Mouse (Mus musculus) ovary, adult 18-20 months (tissue): ENCODE measurements around the gene Bcl6b.
A peak's percentile ranks its signal among the peaks of the same experiment; 100 is the strongest.

Source experiments
- DNase-seq: peaks from one replicate; pipeline ENCODE4 v3.0.0; 2022; ENCODE audit warnings: low spot score, mixed read lengths

Gene Bcl6b

DNA sequence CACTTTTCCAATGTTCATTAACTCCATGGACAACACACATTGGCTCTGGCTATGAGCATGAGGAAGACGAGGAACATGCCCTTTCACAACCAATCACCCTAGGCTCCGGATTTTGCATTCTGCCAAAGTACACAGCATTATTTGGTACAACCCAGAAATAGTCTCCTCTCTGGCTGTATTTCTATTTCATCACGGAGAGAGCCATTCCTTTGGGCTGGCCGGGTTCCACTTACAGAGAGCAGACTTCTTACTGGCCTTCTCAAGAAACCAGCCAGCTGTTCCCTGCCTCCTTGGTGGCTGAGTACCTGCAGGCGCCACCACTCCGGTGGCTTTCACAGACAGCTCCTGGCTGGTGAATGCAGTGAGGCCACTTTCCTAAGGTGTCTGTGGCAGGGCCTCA, 17.2 kb downstream of the Bcl6b start, which contains the start of gene Slc16a11:
Gene Slc16a11 (plus strand): TSS at position 330 of the 400 bp plus-strand sequence.
- DNase-seq: no peak

DNA sequence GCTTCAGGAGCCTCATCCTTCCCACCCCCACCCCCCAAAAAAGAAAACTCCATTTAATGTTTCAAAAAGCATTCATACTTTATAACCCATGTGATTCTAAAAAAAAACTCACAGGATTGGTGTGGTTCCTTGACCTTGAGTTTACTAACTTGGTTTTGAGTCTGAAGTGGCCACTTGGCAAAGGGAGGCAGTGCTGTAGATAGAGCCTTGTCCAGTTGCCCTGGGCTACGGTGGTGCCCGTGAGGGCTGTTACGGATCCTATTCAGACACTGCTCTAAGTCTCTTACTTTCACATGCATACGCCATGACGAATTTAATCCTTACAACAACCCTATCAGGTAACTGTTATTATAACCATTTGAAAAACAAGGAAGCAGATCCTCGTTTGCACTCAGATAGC, 17.6 kb downstream of the Bcl6b start:
- no peak for DNase-seq

DNA sequence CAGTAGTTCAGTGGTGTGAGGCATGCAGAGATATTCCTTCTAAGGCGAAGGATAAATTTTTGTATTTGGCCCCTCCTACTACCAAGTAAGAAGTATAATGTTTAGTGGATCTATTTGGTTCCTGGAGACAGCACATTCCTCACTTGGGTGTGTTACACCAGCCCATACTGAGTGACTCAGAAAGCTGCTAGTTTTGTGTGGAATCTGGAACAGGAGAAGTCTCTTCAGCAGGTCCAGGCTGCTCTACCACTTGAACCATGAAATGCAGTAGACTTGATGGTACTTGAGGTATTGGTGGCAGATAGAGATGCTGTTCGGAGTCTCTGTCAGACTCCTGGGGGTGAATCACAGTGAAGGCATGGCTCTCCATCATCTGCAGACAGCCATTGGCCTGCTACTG, 18.9 kb downstream of the Bcl6b start:
- no peak for DNase-seq

DNA sequence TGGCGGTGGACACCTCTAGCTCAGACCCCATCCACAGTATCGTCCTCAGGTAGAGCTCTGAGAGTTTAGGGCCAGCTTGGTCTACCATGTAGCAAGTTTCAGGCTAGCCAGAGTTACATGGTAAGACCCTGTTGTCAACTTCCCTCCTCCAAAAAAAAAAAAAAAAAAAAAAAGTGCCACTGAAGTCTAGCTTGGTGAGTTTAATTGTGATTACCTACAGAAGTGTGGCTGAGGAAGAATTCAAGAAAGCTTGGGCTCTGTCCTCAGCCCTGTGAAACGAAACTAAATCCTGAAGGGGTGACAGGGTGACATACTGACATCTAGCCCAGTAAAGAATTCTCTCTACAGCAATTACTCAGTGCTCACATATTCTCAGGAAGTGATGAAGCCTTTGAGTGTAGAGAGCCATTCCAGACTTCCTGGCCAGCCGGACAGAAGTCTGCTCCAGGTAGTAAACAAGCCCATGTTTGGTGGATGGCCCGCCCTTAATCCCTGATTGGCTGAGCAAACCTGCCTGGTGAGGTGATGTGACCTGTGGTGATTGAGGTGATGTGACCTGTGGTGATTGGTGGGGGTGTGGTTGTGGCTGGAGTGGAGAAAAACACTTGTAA, 20.7 kb downstream of the Bcl6b start:
- DNase-seq: no peak

DNA sequence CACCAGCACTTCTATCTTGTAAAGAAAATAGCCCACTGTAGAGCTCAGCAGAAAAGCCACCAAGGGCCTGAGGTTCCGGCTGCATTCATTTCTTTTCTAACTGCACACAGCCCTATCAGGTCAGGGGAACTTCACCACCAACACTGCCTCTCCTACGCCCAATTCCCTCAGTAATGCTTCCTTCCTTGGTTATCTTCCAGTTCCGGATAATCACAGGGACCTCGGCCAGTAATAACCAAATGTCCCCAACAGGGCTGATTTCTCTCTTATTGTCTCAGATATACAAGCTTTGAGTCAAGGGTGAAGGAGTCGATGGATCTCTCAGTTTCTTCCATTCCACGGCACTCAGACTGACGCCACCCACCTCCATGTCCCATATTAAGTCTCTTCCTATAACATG, 22.3 kb downstream of the Bcl6b start:
- no peak for DNase-seq

DNA sequence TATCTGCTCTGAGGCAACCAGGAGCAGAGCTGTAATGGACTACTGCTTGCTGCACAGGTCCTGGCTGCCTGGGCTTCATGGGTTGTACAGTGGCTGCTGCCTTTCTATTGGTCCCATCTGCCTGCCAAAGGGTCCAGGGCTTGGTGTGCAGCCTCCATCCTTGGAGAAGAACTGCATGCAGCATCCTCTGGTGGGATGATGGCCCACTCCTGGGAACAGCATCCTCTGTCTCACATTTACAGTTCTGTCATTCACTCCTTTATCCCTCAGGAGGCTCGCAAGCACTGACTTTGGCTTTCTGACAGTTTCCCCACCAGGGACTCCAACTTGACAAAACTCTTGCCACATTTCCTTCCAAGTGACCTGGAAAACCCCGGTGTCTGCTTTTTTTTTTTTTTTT, 22.8 kb downstream of the Bcl6b start:
- no peak for DNase-seq

DNA sequence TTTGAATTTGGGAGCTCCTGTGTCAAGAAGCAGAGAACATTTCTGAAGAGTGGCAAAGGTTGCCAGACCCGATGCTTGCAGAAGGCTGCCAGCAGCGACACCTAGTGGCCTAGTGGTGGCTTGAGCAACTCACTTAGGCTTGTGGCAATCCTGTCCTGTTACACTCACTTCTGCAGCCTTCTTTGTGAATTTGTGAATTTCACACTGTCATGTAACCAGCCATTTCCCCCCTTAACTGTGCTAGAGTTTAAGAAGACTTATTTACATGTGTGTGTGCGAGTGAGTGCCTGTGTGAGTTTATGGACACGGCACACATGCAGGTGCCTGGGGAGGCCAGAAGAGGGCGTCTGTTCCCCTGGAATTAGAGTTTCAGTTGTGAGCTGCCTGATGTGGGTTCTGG, 27.9 kb downstream of the Bcl6b start:
- peak; percentile 67 for DNase-seq

DNA sequence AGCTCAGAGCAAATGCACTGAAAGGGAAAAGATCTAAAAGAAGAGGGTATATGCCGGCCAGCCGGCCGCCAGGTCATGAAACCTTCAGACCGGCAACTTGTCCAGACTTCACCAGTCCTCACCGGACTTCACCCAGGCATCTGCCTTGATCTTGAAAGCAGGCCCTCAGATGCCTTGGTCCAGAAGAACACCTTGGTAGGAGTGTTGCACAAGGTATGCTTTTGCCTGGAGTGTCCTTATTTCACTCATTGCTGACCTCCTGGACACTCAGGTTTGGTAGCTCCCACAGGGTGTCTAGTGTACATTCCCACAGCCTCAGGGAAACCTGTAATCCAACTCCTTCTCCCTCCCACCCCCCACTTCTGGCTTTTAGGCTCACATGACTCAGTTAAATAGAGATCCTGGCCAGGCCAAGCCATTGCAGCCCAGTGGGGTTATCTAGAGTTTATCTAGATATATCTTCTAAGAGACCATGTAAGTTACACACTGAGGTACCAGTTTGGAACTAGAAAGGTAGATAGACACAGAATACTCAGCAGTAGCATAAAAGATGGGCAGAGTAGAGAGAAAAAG, 29.5 kb downstream of the Bcl6b start:
- DNase-seq: no peak

DNA sequence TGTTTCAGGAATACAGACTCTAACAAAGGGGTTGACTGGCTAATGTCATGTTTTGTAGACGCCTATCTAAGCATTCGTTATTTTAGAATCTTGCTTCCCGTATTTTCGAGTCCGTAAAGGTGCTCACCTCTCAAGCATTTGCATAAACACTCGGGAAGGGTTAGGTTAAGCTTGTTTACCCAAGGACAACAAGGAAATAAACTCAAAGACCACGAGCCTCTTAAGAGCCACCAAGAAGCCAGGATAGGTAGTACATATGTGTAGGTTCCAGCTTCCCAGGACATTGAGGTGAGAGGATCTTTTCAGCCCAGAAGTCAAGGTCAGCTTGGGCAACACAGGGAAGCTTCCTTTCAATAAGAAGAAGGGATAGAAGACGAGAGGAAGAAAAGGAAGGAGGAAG, 30.5 kb downstream of the Bcl6b start:
- no peak for DNase-seq

DNA sequence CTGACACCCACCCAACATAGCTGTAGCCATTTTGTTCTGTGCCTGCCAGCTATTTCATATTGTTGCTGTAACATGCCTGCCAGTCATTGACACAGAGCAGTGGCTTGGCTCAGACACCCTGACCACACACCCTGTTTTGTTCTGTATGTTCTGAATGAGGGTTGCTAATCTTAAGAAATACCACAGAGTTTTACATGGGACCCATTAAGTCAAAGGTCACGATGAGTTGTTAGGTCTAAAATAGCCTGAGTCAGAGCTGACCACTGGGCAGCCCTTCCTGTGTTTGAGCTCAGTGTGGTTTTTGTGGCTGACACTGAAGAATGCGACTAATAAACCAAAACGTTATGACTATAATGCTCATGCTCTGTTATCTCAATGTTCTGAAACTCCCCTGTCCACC, 31.3 kb downstream of the Bcl6b start:
- DNase-seq: no peak

DNA sequence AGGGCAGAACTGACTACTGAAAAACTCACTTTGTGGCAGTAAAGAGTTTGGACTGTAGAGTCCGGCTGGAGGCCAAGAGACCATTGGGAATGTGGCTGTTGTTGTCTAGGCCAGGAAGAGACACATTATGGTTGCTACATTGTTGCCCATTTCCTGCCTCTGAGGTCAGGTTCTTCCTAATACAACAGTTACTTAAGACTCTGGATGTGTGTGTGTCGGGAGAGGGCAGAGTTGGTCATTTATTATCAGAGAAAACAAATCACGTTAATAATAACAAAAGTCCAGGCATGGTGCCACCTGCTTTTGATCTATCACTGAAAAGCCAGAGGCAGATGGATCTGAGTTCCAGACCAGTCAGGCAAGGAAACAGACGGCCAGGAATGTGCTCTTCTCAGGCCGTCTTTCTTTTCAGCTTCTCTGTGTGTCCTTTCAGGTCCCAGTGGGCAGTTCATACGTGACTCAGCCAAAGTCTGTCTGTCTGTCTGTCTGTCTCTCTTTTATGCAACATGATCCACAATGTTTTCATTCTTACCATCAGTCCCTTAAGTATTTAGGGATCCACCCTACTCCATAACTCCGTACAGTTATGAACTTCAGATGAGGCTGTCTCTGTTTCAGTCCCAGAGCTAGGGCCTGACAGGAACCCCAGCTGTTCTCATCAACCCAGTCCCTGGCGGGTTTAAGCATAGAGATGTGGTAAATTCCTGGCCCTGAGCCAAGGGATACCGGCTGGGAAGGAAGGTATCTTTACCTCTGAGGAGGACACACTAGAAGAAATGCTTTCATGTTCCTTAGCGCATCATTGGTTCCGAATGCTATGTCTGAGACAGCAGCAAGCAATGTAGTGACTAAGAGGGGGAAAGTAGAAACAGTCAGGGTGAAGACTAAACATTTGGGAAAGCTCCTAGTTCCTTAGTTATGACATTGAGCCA, 36.0 kb downstream of the Bcl6b start:
- DNase-seq: no peak

DNA sequence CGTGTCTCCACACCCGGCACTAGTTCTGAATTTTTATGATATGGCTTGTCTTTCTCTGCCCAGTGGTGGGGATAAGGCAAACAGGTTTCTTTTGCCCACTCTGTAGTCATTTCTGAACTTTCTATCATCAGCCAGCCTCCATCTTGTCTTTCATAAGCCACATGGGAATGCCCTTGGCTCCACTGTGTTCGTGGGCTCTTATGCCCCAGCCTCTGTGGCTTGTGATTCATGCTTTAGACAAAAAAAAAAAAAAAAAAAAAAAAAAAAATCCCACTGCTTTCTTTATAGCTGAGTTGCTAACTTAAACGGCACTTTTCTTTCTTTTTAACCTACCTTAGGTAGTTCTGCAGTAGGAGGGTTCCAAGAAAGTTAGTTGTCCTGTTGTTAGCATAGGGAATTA, 37.4 kb downstream of the Bcl6b start:
- no peak for DNase-seq

DNA sequence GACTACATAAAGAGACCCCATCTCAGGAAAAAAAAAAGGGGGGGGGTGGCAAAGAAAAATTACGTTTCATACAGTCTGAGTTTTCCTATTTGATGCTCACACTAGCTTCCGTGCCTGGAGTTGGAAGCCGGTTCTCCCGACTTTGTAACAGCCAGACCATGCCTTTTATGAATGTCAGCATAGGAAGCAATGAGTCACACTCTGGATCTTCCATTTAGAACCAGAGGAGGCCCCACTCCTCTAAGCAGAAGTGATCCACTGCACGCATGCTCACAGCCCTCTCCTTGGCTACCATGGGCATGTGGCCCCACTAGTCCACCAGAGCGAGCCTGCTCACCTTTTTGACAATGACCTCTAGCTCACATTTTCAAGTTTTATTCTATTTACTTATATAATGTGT, 38.4 kb downstream of the Bcl6b start:
- no peak for DNase-seq

DNA sequence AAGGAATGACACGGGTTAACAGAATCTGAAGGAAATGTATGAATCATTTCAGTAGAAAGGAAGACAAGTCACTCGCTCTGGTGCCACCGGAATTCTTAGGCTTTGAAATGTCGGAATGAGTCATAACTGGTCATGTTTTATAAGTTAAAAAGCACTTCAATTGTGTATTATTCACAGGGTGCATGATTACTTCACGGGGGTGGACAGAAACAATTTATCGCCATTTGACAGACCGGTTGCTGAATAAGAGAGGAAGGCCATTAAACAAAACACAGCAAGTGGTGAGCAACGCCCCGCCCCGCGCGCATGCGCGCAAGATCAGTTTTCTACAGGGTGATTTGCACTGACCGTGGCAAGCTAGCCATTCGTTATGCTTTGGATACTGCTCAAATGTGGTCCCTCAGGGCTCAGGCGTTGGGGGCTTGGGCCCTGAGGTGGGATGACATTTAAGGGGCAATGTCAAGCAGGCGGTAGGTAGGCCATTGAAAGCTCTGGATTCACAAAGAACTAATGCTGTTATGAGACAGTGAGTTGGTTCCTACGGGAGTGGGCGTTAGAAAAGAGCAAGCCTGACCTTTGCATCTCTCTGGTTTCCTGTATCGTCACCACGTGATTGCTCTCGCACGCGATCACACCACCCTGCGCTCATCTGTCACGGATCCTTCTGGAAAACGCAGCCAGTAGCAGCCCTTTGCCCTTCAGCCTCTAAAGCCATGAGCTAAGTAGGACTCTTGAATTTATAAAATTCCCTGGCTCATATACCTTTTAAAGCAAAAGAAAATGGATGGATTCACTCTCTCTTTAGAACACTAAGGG, 40.1 kb downstream of the Bcl6b start:
- DNase-seq: no peak

DNA sequence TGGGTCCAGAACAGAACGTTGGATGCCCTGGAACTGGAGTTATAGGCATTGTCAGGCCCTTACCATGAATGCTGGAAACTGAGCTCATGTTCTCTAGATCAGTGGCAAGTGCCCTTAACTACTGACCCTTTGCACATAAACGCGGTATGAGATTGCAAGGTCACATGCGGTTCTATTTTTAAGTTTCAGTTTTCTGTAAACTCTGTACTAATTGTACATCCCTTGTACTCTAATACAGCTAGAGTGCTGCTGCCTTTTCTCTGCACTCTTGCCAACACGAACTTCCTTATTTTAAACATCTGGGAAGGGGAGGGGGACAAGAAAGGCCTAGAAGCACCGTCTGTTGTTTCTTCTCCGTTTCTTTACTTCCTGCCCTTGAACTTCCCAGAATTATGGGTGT, 44.5 kb downstream of the Bcl6b start:
- no peak for DNase-seq

DNA sequence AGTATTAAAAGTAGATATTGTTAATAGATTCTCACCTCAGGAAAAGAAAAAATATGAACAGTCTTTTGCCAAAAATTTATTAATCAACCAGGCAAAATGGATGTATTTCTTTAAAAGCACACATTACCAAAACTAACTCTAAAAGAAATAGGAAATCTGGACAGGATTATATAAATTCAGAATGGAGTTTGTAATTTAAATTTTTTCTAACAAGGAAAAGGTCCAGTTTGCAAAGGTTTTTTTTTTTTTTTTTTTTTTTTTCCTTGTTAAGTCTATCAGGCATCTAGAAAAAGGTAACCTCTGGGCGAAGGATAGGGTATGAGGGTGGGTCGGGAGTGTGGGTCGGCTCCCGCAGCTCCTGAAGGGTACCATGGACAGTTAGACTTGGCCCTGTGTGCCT, 49.1 kb downstream of the Bcl6b start:
- DNase-seq: no peak

DNA sequence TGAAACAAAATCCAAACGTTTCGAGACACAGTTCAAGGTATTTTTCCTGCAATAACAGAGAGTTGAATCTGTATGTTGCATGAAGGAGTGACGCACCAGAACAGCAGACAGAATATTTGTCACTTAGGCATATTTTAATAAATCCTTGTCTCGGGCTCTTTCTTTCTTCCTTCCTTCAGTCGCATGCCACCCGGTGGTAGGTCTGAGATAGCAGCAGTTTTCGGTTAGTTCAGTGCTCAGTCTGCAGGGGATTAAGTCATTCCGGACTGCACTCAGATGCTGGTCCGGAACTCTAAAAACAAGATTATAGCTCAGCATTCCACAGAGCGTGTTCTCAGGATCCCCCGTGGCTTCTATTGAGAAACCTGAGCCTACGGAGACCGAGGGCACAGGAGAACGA, 50.2 kb downstream of the Bcl6b start:
- no peak for DNase-seq

DNA sequence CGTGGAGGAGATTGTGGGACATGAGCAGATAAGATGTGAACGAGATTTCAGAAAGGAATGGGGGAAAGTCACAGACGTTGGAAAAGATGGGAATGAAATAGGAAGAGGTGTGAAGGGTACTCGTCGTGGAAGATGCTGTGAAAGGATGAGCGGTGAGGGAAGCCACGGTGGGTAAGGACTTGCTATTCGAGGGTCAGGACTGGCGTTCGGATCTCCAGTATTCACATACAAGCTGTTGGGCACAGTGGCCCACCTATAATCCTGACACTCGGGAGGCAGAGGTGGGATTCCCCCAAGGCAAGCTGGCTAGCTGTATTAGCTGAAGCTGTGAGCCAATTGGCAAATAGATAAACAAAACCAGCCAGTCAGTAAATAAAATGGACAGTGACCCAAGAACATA, 50.8 kb downstream of the Bcl6b start:
- DNase-seq: no peak

DNA sequence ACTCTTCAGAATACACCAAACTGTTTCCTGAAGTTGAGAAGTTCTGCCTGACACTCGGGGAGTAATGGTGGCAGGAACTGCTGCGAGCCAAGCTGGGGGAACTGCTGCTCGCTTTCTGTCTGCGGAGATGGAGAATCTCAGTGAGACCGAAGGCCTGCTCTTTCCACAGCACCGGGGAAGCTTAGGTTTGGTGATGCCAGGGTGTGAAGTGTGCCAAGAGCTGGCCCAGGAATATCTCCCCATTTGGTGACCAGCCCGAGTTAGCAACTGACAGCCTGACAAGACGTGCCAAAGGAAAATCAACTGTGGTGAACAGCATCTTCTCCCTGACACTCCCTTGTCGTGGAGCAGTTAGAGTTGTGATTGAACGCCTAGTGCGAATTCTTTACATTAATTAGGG, 51.3 kb downstream of the Bcl6b start:
- no peak for DNase-seq

DNA sequence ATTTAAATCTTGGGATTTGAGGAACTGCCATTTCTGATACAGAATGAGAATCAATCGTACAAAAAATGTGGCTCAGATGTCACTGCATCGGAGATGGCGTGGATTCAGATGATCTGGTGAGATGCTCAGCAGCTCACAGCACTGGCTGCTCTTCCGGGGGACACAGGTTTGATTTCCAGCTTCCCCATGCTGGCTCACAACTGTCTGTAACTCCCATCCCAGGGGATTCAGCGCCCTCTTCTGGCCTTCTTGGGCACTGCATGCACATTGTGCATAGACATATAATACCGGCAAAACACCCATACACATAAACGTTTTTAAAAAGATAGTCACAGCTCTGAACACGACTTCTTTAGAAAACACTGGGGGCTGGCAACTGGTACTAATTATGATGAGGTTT, 52.0 kb downstream of the Bcl6b start:
- no peak for DNase-seq

DNA sequence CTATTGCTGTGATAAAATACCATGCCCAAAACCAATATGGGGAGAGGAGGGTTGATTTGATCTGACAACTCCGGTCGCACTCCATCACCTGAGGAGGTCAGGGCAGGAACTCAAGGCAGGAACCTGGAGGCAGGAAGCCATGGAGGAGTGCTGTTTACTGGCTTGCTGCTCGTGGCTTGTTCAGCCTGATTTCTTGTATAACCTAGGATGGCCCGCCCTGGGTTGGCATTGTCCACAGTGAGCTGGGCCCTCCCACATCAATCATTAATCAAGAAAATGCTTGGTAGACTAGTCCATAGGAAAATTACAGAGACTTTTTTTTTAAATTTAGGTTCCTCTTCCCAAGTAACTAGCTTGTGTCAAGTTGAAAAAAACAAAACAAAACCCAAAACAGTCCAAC, 55.1 kb downstream of the Bcl6b start:
- no peak for DNase-seq
